Mouse (Mus musculus) thymus, adult 2 months (tissue): ENCODE results near the gene Traf2.

Source experiments
- CTCF ChIP-seq: fragments of 200-500 bp; IDR thresholded peaks from 2 replicates; pipeline ENCODE4 v1.5.1; 2012; ENCODE audit warnings: mild to moderate bottlenecking, control low read depth, low read length, moderate library complexity, borderline replicate concordance; ENCODE audit not compliant: control insufficient read depth, poor library complexity, insufficient read depth; ENCODE audit errors: extremely low read depth
- POLR2A ChIP-seq: fragments of 200-500 bp; IDR thresholded peaks from 2 replicates; pipeline ENCODE4 v1.6.1; 2012; ENCODE audit warnings: mild to moderate bottlenecking, low read length, control low read depth, moderate library complexity; ENCODE audit not compliant: control insufficient read depth, poor library complexity, insufficient read depth; ENCODE audit errors: extremely low read depth

DNA sequence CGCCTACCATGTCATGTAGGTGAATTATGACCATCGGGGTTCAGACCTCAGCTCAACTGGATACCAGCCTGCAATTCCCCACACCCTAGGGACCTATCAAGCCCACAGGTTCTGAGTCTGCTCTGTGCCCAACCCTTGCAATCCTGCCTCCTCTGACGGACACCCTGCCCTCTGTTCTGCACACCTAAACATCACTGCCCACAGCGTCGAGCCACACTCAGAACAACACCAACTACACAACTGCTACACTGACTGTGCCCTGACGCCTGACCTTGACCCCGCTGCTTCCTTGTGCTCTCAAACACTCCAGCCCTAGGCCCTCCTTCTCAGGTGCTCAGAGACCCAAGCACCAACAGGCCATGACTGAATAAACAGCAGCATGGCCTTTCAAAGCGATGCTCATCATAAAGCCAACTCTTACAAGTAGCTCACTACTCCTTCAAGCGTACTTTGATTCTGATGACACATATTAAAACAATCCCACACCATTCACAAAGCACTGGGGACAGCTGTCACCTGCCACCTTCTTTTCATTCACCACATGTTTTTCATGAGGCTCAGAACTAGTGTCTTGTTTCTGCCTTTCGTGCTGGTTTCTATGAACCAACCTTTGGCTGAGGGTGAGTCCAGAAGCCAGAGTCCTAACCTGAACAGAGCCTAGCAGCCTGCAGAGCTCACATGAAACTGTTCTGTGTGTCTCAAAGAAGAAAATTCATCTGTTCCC lies 4.9 kb downstream of the Traf2 start:
- TF ChIP-seq CTCF (no peak), POLR2A (no peak)
